Mouse (Mus musculus) CH12.LX (cell line): ENCODE measurements around the gene Hoxd8. TPM values are rescaled to one million over a fixed set of nuclear protein-coding genes. Genes with fewer than 3 reads are reported as not detected.

Source experiments
- DNase-seq: peaks from one replicate; pipeline ENCODE4 v3.0.0-alpha.2; 2013; ENCODE audit errors: extremely low read depth
- H3K27ac ChIP-seq: 2 replicates; pipeline ENCODE4 v1.5.1; 2012; ENCODE audit warnings: low read depth, mild to moderate bottlenecking, control low read depth, moderate library complexity; ENCODE audit not compliant: insufficient read depth
- H3K27me3 ChIP-seq: replicated peaks from 2 replicates; pipeline ENCODE3; 2012; ENCODE audit warnings: inconsistent platforms
- H3K36me3 ChIP-seq, 2 experiments: replicated peaks in 1 of 2; 2 replicates each; pipeline versions ENCODE3 to v1.6.1; 2012; ENCODE audit warnings: inconsistent platforms in 1 of 2, low read length in 1 of 2, mild to moderate bottlenecking in 1 of 2, mixed read lengths in 1 of 2, moderate library complexity in 1 of 2; ENCODE audit not compliant: control insufficient read depth in 1 of 2, insufficient read depth in 1 of 2
- H3K4me1 ChIP-seq, 2 experiments: 2 replicates each; pipeline ENCODE4 v1.6.1; 2012; ENCODE audit warnings: inconsistent platforms in 1 of 2, moderate library complexity in 1 of 2; ENCODE audit not compliant: insufficient read depth in 2 of 2, control insufficient read depth in 1 of 2
- H3K4me2 ChIP-seq: 2 replicates; pipeline ENCODE4 v1.6.1; 2012; ENCODE audit warnings: low read depth, mild to moderate bottlenecking, control low read depth; ENCODE audit not compliant: poor library complexity, insufficient read depth, severe bottlenecking
- H3K4me3 ChIP-seq, 3 experiments: fragments of 150-350 bp in 1 of 3; sonication (generic) in 1 of 3; replicated peaks in 1 of 3; 2 replicates each; pipeline versions ENCODE3 to v1.5.1; 2011 to 2012; ENCODE audit warnings: low read depth in 2 of 3, low read length in 2 of 3, mild to moderate bottlenecking in 2 of 3, moderate library complexity in 2 of 3, control low read depth in 1 of 3, improper control_type of control experiment in 1 of 3, inconsistent platforms in 1 of 3, mixed read lengths in 1 of 3; ENCODE audit not compliant: poor library complexity in 1 of 3
- H3K79me2 ChIP-seq: replicated peaks from 2 replicates; pipeline ENCODE4 v1.6.1; 2012; ENCODE audit warnings: mild to moderate bottlenecking, moderate library complexity; ENCODE audit not compliant: control insufficient read depth, poor library complexity, insufficient read depth, severe bottlenecking; ENCODE audit errors: extremely low read depth
- H3K9ac ChIP-seq: 2 replicates; pipeline ENCODE4 v1.6.1; 2012; ENCODE audit warnings: low read depth, mild to moderate bottlenecking, control low read depth, moderate library complexity; ENCODE audit not compliant: insufficient read depth
- H3K9me3 ChIP-seq: replicated peaks from 2 replicates; pipeline ENCODE3; 2012; ENCODE audit warnings: low read length, inconsistent platforms, mixed read lengths
- EP300 ChIP-seq: IDR thresholded peaks from 2 replicates; pipeline ENCODE4 v1.6.1; 2011; ENCODE audit warnings: low read length, improper control_type of control experiment
- GABPA ChIP-seq: IDR thresholded peaks from 2 replicates; pipeline ENCODE4 v1.6.1; 2012; ENCODE audit warnings: low read depth, low read length, improper control_type of control experiment, inconsistent platforms; ENCODE audit not compliant: insufficient replicate concordance
- JUN ChIP-seq: IDR thresholded peaks from 2 replicates; pipeline ENCODE4 v1.6.1; 2011; ENCODE audit warnings: low read depth, mild to moderate bottlenecking, low read length, improper control_type of control experiment, moderate library complexity; ENCODE audit not compliant: insufficient read depth
- KAT2A ChIP-seq: IDR thresholded peaks from 2 replicates; pipeline ENCODE4 v1.6.1; 2012; ENCODE audit warnings: low read length, improper control_type of control experiment, inconsistent platforms; ENCODE audit not compliant: insufficient replicate concordance
- MAX ChIP-seq: IDR thresholded peaks from 2 replicates; pipeline ENCODE4 v1.6.1; 2011; ENCODE audit warnings: low read length, improper control_type of control experiment
- MYC ChIP-seq: IDR thresholded peaks from 2 replicates; pipeline ENCODE4 v1.6.1; 2011; ENCODE audit warnings: low read depth, mild to moderate bottlenecking, improper control_type of control experiment, low read length
- NELFE ChIP-seq: IDR thresholded peaks from 2 replicates; pipeline ENCODE4 v1.6.1; 2011; ENCODE audit warnings: low read depth, low read length, improper control_type of control experiment
- POLR2A ChIP-seq: IDR thresholded peaks from 2 replicates; pipeline ENCODE4 v1.6.1; 2011; ENCODE audit warnings: low read depth, mild to moderate bottlenecking, improper control_type of control experiment, low read length
- RAD21 ChIP-seq: IDR thresholded peaks from 2 replicates; pipeline ENCODE4 v1.6.1; 2011; ENCODE audit warnings: low read depth, mild to moderate bottlenecking, low read length, improper control_type of control experiment, moderate library complexity
- TBP ChIP-seq: conservative IDR thresholded peaks from 2 replicates; pipeline ENCODE4 v1.6.1; 2011; ENCODE audit warnings: low read depth, low read length, improper control_type of control experiment
- TCF12 ChIP-seq: IDR thresholded peaks from 2 replicates; pipeline ENCODE4 v1.6.1; 2014; ENCODE audit warnings: low read depth, mild to moderate bottlenecking, inconsistent platforms, low read length, improper control_type of control experiment
- USF2 ChIP-seq: conservative IDR thresholded peaks from 2 replicates; pipeline ENCODE4 v1.6.1; 2011; ENCODE audit warnings: low read depth, low read length, improper control_type of control experiment
- ZKSCAN1 ChIP-seq: IDR thresholded peaks from 2 replicates; pipeline ENCODE4 v1.6.1; 2012; ENCODE audit warnings: low read depth, inconsistent platforms, low read length, improper control_type of control experiment, borderline replicate concordance
- dilution Hi-C: fragments of 300-500 bp; cut with MboI; formaldehyde crosslinking; loops from 2 replicates; pipeline ENCODE4 v1.14.3; 2020; ENCODE audit warnings: low sequenced_read_pairs; ENCODE audit not compliant: extremely low pct_unique_long_range_greater_than_20kb, extremely low pct_ligation_motif_present
- in situ Hi-C: fragments of 300-500 bp; cut with MboI; formaldehyde crosslinking; loops from 3 replicates; pipeline ENCODE4 v1.14.3; 2019; ENCODE audit warnings: low sequenced_read_pairs, low pct_ligation_motif_present, low pct_unique_long_range_greater_than_20kb, mixed read lengths
- polyA plus RNA-seq: library from polyadenylated mRNA; unstranded; fragments of >175 nt; gene quantifications from 2 replicates; pipeline ENCODE4 v1.2.1, GENCODE M21; 2012; ENCODE audit warnings: low read depth; ENCODE audit not compliant: insufficient read length
- total RNA-seq, 2 experiments: library from RNA; depleted of rRNA; stranded (reverse); fragments of 300-350 nt in 1 of 2; fragments of >200 nt in 1 of 2; gene quantifications; 2 replicates each; pipeline ENCODE4 v1.2.3; 2012 to 2014

Gene Hoxd8
- total and polyA plus RNA-seq, 3 experiments = 0.20 to 0.31 TPM; not detected in 1

DNA sequence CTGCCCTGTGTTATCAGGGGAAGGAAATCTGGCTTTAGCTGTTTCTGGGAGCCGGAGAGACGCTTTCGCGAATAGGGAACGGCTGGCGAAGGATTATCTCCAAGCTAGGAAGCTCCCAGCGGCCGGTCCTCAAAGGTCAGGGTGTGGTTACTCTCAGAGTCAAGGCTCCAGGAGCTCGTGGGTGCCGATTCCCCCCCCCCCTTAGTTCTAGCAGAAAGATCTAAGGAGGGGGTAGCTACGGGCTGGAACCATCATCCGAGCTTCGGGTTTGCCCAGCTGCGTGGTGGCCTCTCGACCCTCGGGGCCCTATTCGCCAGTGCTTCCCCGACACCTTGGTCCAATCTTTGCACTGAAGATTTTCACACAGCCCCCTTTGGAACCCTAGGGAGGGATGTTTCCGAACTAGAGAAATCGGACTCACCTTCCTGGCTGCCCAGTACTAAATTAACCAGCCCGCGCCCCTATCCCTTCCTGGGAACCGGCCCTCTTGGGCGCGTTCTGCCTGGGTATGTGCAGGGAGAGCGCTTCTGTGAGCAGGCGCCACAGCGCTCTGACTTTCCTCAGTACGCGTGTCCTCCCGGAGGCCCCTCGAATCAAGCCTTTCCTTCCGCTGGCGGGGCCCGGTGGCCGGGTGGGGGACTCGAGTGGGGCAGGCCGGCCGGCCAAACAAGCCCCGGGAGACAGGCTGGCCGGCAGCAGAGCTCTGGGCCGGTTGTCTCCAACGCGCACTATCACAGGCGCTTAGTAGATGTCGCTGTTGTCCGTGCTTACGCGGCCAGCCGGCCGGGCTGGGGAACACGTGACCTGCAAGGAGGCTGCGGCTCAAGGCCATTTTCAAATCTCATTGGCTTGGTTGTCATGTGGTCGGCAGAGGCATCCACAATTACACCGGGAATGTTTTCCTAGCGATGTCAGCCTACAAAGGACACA is 13.1 kb upstream of the Hoxd8 start, which contains the start of gene Hoxd10:
Gene Hoxd10, plus strand, starts transcription at position 903 of the 930 bp plus-strand sequence.
- no peak within 1 kb of the TSS for H3K9ac ChIP-seq
- dilution Hi-C loops = no loop called here

DNA sequence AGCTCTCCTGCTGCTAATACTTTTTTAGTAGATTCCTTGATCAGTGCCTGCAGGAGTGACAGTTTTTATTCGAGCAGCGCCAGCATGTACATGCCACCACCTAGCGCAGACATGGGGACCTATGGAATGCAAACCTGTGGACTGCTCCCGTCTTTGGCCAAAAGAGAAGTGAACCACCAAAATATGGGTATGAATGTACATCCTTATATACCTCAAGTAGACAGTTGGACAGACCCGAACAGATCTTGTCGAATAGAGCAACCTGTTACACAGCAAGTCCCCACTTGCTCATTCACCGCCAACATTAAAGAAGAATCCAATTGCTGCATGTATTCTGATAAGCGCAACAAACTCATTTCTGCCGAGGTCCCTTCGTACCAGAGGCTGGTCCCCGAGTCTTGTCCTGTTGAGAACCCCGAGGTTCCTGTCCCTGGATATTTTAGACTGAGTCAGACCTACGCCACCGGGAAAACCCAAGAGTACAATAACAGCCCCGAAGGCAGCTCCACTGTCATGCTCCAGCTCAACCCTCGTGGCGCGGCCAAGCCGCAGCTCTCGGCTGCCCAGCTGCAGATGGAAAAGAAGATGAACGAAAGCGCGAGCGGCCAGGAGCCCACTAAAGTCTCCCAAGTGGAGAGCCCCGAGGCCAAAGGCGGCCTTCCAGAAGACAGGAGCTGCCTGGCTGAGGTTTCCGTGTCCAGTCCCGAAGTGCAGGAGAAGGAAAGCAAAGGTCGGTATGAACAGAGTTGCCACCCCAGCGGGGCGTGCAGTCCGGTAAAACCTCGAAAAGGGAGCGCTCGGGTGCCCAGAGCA is 12.2 kb upstream of the Hoxd8 start:
- dilution Hi-C loops (no loop called here), in situ Hi-C loops (loop anchor here (10.0 to 25.0 kb wide), 2 partner anchors 453 to 620 kb away; no protein-coding TSS in a partner anchor)
- Histone ChIP-seq H3K9ac (no peak overlapping the region), H3K36me3 (no peaks in the 10 kb centered on the region), H3K79me2 (no peaks in the 10 kb centered on the region), H3K27ac (no peak overlapping the region), H3K27me3 (no peaks in the 10 kb centered on the region), H3K9me3 (peaks cover 15% of the 10 kb centered on the region), H3K4me2 (no peak overlapping the region), H3K4me1 (no peaks in the 10 kb centered on the region), H3K4me3 (no peak overlapping the region)
- no peak for DNase-seq
- TF ChIP-seq MYC = no peak
- TF ChIP-seq RAD21 = no peak
- no peak for TF ChIP-seq KAT2A
- TF ChIP-seq POLR2A = no peak
- TF ChIP-seq TCF12 = no peak

More for the DNA sequence above, 13.1 kb upstream of the Hoxd8 start, which contains the start of gene Hoxd10:
- H3K4me3 ChIP-seq = no peak within 1 kb of the TSS
- in situ Hi-C loops = loop anchor here (10.0 to 25.0 kb wide), 2 partner anchors 454 to 621 kb away; no protein-coding TSS in a partner anchor
- no peaks in the 10 kb centered on the region for H3K36me3 ChIP-seq
- no peaks in the 10 kb centered on the region for H3K27me3 ChIP-seq
- TF ChIP-seq USF2 = no peak
- TF ChIP-seq TCF12 = no peak
- TF ChIP-seq NELFE = no peak
- no peak for TF ChIP-seq ZKSCAN1
- no peak for TF ChIP-seq KAT2A
- no peak for TF ChIP-seq EP300
- TF ChIP-seq MAX = no peak
- TF ChIP-seq JUN = no peak
- no peak for TF ChIP-seq GABPA
- no peak for TF ChIP-seq TBP
- H3K9me3 ChIP-seq = peaks cover 15% of the 10 kb centered on the region
- H3K4me2 ChIP-seq = no peak within 1 kb of the TSS
- no peak for DNase-seq
- H3K4me1 ChIP-seq = no peaks in the 10 kb centered on the region
- H3K27ac ChIP-seq = no peak within 1 kb of the TSS
- H3K79me2 ChIP-seq = no peaks in the 10 kb centered on the region
